Mouse (Mus musculus): ENCODE data around the gene Wsb1.
"Not testable (repeated sequence)": the region's sequence is repeated elsewhere in the genome, so short reads cannot be mapped to it uniquely, and the experiment has no call there.

Gene Wsb1

DNA sequence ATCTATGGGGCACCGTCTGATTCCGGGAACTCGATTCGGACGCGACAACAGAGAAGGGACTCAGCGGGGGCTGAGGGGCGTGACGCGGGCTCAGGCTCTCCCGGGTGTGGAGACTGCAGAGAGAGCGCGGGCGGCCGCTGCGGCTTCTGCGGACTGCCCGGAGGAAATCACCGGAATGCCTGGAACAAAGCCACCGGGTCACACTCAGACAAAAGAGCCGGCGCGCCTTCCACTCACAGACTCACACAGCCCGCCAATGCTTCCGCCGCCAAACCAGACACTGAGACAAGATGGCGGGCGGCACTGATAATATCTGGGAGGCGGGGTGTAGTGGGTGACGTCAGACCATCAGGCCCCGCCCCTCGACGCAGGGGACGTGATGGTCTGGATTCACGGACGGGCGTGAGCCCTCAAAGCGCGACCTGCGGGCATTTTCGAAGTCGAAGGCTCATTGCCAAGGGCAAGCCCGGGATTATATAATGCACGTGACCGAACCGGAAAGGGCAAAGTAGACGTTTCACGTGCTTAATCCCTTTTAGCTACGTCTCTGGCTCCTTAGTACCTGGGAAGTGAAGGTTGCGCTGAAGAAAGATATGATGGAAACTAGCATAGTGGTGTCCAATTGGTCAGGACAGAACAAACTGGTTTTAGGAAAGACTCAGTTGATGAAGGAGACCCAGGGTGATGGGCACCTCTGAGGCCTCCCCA, at the start of gene Wsb1:
Wsb1 (minus strand) TSS at position 281 of the 708 bp plus-strand sequence.
- DNase-seq (ENCODE audit: extremely low spot score, low read depth, low spot score), result peak; percentile 58

DNA sequence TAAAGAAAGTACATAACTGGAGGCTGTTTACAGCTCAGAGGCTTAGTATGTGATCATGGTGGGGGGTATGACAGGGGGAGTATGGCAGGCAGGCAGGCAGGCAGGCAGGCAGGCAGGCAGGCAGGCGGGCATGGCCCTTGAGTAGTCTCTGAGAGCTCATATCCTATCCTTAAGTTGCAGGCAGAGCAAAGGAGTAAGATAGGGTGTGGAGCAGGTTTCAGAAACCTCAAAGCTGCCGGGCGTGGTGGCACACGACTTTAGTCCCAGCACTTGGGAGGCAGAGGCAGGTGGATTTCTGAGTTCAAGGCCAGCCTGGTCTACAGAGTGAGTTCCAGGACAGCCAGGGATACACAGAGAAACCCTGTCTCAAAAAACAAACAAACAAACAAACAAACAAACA, 49.8 kb upstream of the Wsb1 start:
- not testable (repeated sequence) for DNase-seq (ENCODE audit: extremely low spot score, low read depth, low spot score)

DNA sequence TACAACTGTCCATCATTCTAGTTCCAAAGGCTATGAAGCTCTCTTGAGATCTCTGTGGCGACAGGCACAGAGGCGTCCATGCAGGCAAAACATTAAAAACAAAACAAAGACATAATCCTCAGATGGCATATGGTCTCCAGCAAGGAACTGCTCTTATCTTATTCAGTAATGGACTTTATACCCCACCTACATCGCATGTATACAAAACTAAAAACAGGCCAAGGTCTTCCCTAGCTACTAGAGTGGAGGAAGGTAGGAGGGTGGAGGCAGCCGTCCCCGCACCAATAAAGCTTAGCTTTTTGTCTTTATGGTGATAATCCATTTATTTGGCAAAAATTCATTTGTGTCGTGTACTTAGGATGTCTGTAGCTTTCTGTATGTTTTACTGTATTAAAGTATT, 48.6 kb upstream of the Wsb1 start:
- no peak for DNase-seq (ENCODE audit: extremely low spot score, low read depth, low spot score)

DNA sequence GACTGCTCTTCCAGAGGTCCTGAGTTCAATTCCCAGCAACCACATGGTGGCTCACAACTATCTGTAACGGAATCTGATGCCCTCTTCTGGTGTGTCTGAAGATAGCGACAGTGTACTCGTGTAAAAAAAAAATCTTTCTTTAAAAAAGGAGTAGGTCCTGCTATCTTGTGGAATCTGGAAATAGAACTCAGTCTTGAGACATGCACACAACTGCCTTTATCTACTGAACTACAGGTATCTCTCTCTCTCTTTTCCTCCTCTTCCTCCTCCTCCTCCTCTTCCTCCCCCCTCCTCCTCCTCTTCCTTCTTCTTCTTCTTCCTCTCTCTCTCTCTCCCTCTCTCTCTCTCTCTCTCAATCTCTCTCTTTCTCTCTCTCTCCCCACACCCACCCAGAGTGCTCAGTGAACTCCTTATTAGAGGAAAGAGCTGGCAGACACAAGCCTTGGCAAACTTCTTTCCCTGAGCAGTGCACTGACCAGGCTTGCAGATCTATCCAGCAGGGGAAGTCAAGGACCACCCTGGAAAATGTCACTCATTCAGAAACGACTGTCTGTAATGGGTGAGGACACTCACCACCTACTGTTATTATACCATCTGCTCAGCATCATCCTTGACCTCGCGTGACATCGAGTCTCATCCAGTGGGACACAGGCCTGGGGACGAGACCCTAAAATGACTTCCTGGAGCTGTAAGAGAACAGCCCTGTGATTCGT, 45.4 kb upstream of the Wsb1 start:
- DNase-seq (ENCODE audit: extremely low spot score, low read depth, low spot score), result no peak

DNA sequence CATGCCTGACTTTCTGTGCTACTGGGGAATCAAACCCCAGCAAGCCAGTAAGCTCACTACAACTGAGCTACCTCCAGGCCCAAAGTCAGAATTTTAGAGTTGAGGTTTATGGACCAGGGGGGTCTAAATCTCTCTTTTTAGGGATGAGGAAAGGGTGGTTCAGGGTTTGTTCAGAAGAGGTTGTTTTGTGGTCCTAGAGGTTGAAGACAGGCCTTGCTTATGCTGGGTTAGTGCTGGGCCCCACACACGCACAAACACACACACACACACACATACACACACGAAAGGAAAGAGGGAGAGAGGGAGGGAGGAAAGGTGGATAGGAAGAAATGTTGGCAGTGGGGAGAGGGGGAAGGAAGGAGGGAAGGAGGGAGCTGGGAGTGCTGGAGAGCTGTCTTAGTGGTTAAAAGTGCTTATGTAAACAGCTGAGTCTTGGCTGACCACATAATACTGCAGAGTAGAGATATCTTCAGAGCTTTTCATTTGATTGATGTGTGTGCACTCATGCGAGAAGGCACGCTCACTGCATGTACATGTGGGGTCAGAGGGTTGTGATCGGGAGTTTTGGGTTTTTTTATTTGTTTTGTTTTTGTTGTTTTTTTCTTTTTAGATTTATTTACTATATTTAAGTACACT, 42.5 kb upstream of the Wsb1 start, which contains the start of gene Gm9964:
Gm9964 (minus strand) TSS at position 51 of the 636 bp plus-strand sequence.
- DNase-seq (ENCODE audit: extremely low spot score, low read depth, low spot score), result no peak

DNA sequence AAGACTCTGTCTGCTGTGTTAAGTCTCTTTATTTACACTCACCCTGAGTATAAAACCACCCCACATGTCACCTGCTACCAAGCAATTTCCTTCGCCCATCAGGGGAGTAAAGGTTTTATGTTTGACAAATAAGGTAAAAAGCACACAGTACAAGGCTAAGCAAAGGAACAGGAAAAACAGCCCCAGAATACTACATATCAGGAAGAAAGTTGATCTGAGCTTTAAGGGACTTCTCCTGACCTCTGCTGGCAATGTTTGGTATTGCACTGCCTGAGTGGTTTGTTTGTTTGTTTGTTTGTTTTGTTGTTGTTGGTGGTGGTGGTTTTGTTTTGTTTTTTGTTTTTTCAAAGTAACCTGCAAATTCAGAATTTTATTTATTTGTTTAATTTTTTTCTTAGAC, 41.7 kb upstream of the Wsb1 start:
- DNase-seq (ENCODE audit: extremely low spot score, low read depth, low spot score), result no peak

DNA sequence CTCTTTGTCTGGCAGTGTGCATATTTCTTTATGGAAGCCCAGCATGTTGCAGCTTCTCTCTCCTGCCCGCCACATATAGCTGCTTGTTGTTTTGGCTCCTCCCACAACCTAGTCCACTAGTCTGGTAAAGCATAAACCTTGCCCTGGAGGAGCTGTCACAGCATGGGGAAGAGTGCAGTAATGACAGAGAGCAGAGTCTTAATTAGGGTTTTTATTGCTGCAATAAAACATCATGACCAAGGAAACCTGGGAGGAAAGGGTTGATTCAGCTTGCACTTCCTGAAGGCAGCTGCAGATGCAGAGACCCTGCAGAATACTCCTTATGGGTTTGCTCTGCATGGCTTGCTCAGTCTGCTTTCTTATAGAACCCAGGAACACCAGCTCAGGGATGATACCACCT, 39.5 kb upstream of the Wsb1 start:
- DNase-seq (ENCODE audit: extremely low spot score, low read depth, low spot score), result peak; percentile 75

DNA sequence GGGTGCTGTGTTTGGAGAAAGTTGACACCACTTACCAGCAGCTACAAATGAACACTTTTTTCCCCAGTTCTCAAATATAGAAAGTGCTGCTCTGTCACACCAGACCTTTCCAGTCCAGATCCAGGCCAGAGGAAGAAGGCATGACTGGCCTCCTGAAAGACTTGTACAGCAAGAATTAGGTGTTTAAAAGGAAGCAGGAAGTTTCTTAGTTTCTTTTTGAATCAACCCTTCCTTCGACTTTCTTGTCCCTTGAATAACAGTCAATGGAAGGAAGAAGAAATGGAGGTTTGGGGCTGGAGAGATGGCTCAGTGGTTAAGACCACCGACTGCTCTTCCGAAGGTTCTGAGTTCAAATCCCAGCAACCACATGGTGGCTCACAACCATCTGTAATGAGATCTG, 38.6 kb upstream of the Wsb1 start:
- no peak for DNase-seq (ENCODE audit: extremely low spot score, low read depth, low spot score)

DNA sequence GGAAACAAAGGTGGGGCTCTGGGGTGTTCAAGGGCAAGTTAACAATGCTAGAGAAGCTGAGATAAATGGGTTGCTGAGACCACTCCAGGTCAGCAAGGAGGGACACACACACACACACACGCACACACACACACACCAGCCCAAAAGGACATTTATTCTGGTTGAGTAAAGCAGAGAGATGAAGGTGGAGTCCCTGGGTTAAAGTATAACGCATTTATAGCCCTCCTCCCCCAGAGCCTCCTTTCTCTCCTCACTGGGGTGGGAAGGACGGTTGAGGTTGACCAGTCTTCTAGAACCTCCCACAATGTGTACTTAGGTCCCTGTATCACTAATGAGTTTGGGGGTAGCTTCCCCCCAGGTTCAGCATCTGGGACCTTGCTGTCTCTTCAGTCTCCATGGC, 37.7 kb upstream of the Wsb1 start:
- DNase-seq (ENCODE audit: extremely low spot score, low read depth, low spot score), result no peak

DNA sequence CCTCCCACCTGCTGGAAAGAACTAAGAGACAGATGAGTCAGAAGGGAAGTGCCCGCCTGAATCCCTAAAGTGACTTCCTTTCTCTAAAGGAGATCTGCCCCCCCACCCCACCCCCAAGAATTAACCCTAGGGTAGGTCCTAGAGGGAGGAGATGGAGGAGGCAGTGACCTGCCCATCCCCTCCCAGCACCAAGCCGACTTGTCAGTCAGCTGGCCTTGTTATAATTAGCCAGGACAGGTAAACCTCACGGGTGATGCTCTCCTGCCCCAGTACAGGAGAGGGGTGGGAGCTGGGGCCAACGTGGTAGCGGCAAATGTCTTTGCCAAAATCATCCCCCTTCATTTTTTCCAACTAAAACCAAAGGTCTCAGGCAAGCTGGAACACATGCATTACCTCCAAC, 37.2 kb upstream of the Wsb1 start:
- DNase-seq (ENCODE audit: extremely low spot score, low read depth, low spot score), result no peak

DNA sequence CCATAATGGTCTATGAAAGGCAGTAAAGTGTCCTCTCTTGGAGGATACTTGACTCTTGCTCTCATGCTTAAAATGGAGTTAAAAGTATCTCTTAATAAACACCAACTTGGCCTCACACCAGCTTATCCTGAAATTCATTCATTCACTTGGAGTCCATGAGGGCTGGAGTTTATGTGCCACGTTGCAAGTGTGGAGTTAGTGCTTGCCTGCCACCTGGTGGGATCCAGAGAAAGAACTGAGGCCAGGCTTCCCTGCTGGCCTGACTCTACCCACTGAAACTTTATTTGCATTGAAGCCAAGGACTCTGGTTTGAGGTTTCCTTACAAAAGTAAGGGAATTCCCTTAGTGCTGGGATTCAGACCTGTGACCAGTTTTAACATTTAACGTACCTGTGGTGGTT, 36.0 kb upstream of the Wsb1 start:
- DNase-seq (ENCODE audit: extremely low spot score, low read depth, low spot score), result no peak

DNA sequence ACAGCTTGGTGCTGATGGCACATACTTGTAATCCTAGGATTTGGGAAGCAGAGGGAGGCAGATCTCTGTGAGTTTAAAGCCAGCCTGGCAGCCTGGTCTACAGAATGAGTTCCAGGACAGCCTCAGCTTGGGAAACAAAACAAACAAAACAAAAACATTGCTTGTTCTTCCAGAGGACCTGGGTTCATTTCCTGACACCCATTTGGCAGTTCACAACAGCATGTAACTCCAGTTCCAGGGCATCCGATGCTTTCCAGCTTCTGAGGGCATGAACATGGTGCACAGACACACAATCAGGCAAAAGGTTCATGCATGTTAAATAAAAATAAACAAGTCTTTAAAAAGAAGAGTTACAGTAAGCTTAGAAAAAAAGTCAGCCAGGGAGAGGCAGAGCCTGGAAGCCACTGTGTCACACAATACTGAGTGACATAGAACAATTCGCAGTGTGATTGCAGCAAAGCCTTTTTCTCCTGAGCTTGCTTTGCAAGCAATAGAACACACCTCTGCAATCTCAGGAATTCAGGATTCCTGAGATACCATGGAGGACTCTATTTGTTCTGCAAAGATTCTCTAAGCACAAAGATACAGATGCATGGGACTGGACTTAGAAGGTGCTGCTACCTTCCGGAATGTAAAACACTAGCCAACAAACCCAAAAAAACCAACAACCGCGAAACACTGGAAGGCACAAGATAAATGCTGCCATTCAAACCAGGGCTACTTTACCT, 34.6 kb upstream of the Wsb1 start:
- DNase-seq (ENCODE audit: extremely low spot score, low read depth, low spot score), result no peak

DNA sequence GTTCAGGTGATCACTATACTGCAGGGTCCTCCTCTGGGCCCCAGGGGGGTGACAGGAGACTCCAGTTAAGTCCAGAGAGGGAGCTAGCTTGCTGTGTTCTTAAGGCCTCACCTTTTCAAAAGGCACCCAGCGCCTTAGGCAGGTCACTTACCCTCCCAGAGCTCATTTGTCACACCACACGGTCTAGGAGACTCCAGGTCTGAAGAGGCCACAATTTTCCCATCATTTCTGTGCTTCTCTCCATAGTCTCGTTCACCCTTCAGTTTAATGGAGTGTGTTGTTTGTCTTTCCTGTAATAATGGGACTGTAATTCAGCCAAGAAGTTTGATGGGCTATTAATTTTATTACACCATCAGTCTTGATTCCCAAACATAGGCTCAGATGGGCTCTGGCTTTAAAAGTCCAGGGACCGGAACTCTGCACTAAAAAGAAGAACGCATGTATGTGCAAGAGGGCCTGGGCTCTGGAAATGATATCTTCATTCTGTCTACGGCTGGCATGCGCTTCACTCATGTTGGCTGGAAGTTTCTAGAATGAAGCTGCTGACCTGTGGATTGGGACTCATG, 33.9 kb upstream of the Wsb1 start:
- no peak for DNase-seq (ENCODE audit: extremely low spot score, low read depth, low spot score)

DNA sequence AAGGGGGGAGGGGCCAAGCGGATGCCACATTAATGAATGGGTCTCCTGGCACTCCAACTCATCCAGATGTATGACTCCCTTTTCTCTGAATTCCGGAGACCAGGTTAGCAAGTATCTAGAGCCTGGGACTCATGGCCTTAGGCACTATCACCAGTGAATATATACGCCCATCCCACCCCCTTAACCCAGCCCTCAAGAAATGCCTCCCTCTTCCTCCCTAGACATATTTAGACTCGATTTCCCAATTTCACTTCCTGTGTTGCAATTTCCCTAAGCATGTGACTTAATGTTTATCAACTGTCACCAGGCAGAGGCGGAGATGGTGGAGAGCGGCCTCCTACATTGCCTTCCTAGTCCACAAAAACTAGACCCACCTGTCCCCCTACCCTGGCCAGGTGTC, 33.0 kb upstream of the Wsb1 start:
- no peak for DNase-seq (ENCODE audit: extremely low spot score, low read depth, low spot score)

DNA sequence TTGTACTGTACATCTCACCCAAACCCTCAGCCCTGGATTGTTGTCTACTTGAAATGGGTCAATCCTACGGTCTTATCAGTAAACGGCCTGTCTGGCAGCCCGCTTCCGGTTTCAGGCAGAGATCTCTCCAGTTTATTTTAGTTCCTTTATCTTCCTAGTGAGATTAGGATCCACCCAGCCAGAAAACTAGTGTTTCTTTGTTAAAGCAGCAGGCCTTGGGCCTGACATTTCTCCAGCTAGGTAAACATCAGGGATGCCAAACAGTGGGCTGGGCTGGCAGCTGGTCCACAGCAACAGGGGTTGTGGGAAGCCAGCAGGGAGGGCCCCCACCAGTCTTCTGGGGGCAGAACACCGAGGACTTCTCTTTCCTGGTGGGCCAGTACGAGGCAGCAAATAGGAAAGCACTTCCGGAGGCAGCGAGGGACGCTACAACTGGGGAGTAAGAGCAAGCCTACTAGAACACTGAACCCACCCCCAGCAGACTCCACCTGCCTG, 31.9 kb upstream of the Wsb1 start:
- DNase-seq (ENCODE audit: extremely low spot score, low read depth, low spot score), result no peak

DNA sequence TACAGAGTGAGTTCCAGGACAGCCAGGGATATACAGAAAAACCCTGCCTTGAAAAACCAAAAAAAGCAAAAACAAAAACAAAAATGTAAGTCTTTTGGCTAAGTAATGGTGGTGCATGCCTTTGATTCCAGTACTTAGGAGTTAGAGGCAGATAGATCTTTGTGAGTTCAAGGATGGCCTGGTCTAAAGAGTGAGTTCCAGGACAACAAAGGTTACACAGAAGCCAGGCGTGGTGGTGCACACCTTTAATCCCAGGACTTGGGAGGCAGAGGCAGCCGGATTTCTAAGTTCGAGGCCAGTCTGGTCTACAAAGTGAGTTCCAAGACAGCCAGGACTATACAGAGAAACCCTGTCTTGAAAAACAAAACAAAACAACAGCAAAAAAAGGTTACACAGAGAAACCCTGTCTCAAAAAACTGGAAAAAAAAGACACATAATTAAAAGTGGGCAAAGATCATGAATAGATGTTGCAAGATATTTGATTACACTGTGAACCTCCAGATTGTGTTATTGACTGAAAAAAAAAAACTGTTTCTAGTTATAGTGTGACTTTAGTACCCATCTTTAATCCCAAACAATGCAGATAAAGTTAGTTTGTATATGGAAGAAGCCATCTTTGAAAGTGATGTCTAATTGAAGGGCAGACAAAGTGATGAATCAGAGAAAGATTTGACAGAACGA, 29.0 kb upstream of the Wsb1 start:
- no peak for DNase-seq (ENCODE audit: extremely low spot score, low read depth, low spot score)

DNA sequence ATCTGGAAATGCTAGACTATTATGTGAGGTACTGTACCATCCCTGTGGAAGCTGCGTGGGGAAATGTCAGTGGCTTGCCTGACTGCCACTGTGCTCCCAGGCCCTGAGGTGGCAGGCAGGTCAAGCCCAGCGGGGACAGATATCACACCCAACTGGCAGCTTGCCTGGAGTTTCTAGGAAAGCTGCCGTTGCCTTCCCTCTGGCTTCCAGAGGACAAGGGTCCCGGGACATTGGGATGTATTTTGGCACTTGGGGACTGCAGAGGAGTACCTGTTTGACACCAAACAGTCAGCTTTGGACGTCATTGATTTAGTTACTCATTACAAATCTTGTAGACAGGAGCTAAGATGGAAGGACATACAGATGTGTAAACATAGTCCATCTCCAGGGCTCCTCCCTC, 26.9 kb upstream of the Wsb1 start:
- DNase-seq (ENCODE audit: extremely low spot score, low read depth, low spot score), result no peak

DNA sequence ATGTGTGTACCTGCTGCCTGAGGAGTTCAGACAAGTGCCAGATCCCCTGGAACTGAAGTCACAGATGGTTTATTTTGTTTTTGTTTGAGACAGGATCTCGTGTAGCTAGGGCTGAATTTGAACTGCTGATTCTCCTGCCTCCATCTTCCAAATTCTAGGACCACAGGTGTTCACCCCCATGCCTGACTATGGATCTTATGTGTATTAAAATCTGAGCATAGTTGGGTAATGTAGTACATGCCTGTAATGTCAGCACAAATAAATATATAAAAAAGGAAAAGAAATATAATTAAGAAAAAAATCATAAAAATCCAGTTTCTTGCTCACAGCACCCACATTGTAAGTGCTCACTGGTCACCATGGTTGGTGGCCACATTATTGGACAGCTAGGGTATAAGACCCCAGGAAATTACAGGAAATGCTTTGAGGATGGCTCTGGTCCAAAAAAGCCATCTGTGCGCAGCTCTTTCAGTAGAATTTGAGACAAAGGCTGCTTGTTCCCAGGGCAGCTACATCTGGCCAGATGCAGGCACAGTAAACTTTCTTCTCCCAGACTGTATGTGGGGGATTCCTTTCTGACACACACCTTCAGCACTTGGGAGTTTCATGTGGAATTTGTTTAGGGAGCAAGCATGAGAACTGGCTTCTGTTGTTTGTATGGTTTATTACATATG, 25.4 kb upstream of the Wsb1 start:
- no peak for DNase-seq (ENCODE audit: extremely low spot score, low read depth, low spot score)

DNA sequence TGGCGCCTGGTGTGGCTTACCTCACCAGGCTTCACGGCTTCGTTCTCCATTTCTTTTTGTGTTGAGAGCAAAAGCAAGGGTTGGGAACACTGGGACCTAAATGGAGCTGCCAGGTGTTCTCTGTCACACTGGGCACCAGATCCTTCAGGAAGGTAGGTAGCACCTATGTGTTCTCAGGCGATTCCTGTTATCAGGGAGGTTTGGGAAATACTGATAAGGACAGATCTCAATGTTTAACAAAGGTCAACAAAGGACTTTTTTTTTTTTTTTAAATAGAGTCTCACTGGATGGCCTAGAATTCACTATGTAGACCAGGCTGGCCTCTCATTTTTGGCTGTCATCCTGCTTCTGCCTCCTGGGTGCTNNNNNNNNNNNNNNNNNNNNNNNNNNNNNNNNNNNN, 19.3 kb upstream of the Wsb1 start:
- DNase-seq (ENCODE audit: extremely low spot score, low read depth, low spot score), result no peak

DNA sequence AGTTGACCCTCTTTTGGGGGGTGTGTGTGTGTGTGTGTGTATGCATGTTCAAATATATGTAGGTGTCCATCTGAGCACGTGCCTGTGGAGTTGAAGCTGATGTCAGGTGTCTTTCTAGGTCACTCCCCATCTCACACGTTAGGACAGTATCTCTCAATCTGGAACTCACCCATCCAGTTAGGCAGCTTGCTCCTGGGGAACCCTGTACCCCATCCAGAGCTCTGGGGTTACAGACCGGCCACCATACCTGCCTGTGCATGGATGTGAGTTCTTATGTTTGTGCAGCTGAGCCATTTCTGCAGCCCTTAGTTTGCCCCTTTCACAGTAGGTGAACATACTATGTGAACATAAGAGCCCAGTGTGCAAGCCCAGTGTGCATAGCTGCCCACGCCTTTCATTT, 18.6 kb upstream of the Wsb1 start:
- no peak for DNase-seq (ENCODE audit: extremely low spot score, low read depth, low spot score)

All from hindlimb bud, embryonic 11.5 days (tissue).